Mouse (Mus musculus) yolk sac, embryonic 10.5 days (tissue): Measurements from ENCODE around the gene Dnaaf3.
"Not testable (repeated sequence)": the region's sequence is repeated elsewhere in the genome, so short reads cannot be mapped to it uniquely, and the experiment has no call there.

Source experiments
- DNase-seq: peaks from one replicate; pipeline ENCODE4 v3.0.0-alpha.2; 2017; ENCODE audit warnings: low spot score

The Dnaaf3 gene

GRCm38 (mm10) chr7:4532005-4532729 lies at the start of gene Dnaaf3:
Gene Dnaaf3, minus strand, starts transcription at chr7:4532453.
- peak; percentile 79 for DNase-seq

GRCm38 (mm10) chr7:4581481-4581880 lies 49.2 kb upstream of the Dnaaf3 start:
- DNase-seq: not testable (repeated sequence)

- DNase-seq: not testable (repeated sequence)
These were observed 40.1 kb upstream of the Dnaaf3 start for GRCm38 (mm10) chr7:4572361-4572760.

- no peak for DNase-seq
These were observed 30.4 kb upstream of the Dnaaf3 start for GRCm38 (mm10) chr7:4562660-4563059.

GRCm38 (mm10) chr7:4557167-4557560 lies 24.9 kb upstream of the Dnaaf3 start:
- DNase-seq: no peak

- DNase-seq: peak; percentile 72
These were observed 24.3 kb upstream of the Dnaaf3 start for GRCm38 (mm10) chr7:4556256-4557166.

GRCm38 (mm10) chr7:4547221-4547641 lies 15.0 kb upstream of the Dnaaf3 start, which contains the start of gene Syt5:
Gene Syt5, minus strand, starts transcription at chr7:4547541.
- no peak for DNase-seq

GRCm38 (mm10) chr7:4546591-4547131 lies 14.4 kb upstream of the Dnaaf3 start:
- DNase-seq: no peak

- no peak for DNase-seq
These were observed 13.8 kb upstream of the Dnaaf3 start for GRCm38 (mm10) chr7:4546050-4546449.

GRCm38 (mm10) chr7:4542013-4542412 lies 9.8 kb upstream of the Dnaaf3 start:
- no peak for DNase-seq

GRCm38 (mm10) chr7:4541344-4541743 lies 9.1 kb upstream of the Dnaaf3 start:
- no peak for DNase-seq

GRCm38 (mm10) chr7:4539019-4539418 lies 6.8 kb upstream of the Dnaaf3 start:
- no peak for DNase-seq

GRCm38 (mm10) chr7:4537181-4537580 lies 4.9 kb upstream of the Dnaaf3 start:
- DNase-seq: no peak

GRCm38 (mm10) chr7:4536369-4536768 lies 4.1 kb upstream of the Dnaaf3 start:
- DNase-seq: no peak

- DNase-seq: not testable (repeated sequence)
These were observed 2.1 kb downstream of the Dnaaf3 start for GRCm38 (mm10) chr7:4530166-4530565.

- no peak for DNase-seq
These were observed 5.0 kb downstream of the Dnaaf3 start for GRCm38 (mm10) chr7:4527302-4527689.

GRCm38 (mm10) chr7:4526341-4527301 lies 5.6 kb downstream of the Dnaaf3 start:
- peak; percentile 83 for DNase-seq

GRCm38 (mm10) chr7:4524212-4524922 lies 7.9 kb downstream of the Dnaaf3 start, which contains the start of gene Tnni3:
Gene Tnni3, minus strand, starts transcription at chr7:4524229.
- DNase-seq: peak; percentile 26

GRCm38 (mm10) chr7:4523205-4524130 lies 8.8 kb downstream of the Dnaaf3 start:
- DNase-seq: no peak

GRCm38 (mm10) chr7:4522292-4522691 lies 10.0 kb downstream of the Dnaaf3 start:
- DNase-seq: no peak
